Mouse (Mus musculus) mouse trophoblast stem cell (cell line): ENCODE measurements around the gene Tpk1.
"Not testable (repeated sequence)": the region's sequence is repeated elsewhere in the genome, so short reads cannot be mapped to it uniquely, and the experiment has no call there.

Experiments used
- in situ Hi-C, 2 experiments: fragments of 300-500 bp; cut with MseI, MboI; formaldehyde crosslinking; loops; 2 replicates in 1 of 2; 3 replicates in 1 of 2; pipeline ENCODE4 v1.15.1; 2025

Gene Tpk1

GRCm38 (mm10) chr6:43522046-43522445 lies 144.0 kb downstream of the Tpk1 start:
- in situ Hi-C loops: no loop called here

GRCm38 (mm10) chr6:43520218-43520617 lies 145.9 kb downstream of the Tpk1 start:
- in situ Hi-C loops: no loop called here

DNA sequence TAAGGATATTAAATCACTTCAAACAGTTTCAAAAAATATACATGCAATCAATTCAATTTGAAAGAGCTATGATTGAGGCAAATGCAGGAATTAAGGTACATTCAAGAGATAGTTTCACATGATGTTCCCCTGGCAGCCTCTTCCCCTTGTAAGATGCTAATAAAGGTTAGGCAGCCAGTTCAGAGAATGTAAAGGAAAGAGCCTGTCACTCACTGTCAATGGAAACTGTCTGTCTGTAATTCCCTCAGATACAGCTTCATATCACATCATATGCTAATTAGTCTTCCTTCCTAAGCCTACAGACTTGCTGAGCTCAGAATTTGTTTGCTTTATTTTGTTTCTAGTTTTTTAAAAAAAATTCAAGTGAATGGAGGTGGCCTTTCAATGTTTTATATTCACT lies 147.7 kb downstream of the Tpk1 start:
- in situ Hi-C loops: no loop called here

DNA sequence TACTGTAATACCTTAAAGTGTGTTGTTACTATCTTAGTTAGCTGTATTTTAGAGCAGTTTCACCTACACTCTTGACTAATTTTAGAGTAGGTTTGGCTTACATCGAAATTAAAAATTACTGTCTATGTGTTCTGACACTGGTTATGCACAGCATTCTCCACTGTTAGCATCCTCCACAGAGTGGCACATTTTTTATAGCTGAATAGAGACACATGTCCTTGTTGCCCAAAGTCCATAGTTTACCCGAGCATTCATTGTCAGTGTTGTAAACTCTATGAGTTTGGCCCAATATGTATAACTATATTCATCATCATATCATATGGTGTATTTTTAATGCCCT lies 148.8 kb downstream of the Tpk1 start:
- in situ Hi-C loops: no loop called here

- in situ Hi-C loops: no loop called here
Measured at GRCm38 (mm10) chr6:43516593-43517315, 149.3 kb downstream of the Tpk1 start.

GRCm38 (mm10) chr6:43506686-43507385 lies 159.2 kb downstream of the Tpk1 start:
- in situ Hi-C loops: not testable (repeated sequence)

- in situ Hi-C loops: no loop called here
Measured at GRCm38 (mm10) chr6:43504609-43505230, 161.4 kb downstream of the Tpk1 start.

GRCm38 (mm10) chr6:43492367-43492766 lies 173.7 kb downstream of the Tpk1 start:
- in situ Hi-C loops: no loop called here

GRCm38 (mm10) chr6:43486691-43487090 lies 179.4 kb downstream of the Tpk1 start:
- in situ Hi-C loops: no loop called here

DNA sequence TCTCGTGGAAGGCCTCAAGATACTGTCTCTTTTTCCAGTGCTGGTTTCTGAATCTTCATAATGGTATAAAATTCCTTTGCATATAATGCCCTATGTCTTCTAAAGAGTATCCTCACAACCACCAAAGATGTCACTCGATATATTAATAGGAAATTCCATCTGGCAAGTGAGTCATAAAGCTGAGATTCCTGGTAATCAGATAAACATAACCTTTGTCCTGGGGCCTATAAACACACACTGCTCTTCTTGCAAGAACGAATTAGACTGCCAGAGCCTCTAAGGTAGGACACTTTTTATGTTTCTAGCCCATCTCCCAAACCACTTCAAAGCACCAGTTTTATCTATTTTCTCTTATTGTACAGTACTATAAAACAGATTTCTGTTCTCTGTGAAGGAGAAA lies 185.4 kb downstream of the Tpk1 start:
- in situ Hi-C loops: no loop called here

DNA sequence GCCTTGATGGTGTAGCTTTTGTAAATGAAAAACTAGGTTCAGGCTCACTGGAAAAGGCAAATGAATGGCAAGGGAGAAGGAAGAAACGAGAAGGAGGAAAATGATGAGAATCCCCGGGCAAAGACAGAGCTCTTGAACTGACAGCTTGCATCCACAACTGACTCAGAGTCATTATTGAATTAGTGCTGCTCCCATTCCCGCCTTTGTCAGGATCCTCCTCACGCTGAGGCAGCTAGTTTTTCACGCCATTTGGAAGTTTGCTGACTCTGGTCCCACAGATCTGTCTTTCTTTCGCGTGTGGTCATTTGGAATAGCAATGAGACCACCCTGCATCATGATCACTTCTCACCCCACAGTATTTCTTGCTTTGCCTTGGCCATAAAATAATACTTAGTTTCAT lies 187.3 kb downstream of the Tpk1 start:
- in situ Hi-C loops: no loop called here

GRCm38 (mm10) chr6:43476406-43476805 lies 189.7 kb downstream of the Tpk1 start:
- in situ Hi-C loops: no loop called here

GRCm38 (mm10) chr6:43475921-43476320 lies 190.2 kb downstream of the Tpk1 start:
- in situ Hi-C loops: no loop called here

GRCm38 (mm10) chr6:43471556-43471955 lies 194.5 kb downstream of the Tpk1 start:
- in situ Hi-C loops: no loop called here

- in situ Hi-C loops: no loop called here
Measured at GRCm38 (mm10) chr6:43468821-43469594, 197.1 kb downstream of the Tpk1 start.

DNA sequence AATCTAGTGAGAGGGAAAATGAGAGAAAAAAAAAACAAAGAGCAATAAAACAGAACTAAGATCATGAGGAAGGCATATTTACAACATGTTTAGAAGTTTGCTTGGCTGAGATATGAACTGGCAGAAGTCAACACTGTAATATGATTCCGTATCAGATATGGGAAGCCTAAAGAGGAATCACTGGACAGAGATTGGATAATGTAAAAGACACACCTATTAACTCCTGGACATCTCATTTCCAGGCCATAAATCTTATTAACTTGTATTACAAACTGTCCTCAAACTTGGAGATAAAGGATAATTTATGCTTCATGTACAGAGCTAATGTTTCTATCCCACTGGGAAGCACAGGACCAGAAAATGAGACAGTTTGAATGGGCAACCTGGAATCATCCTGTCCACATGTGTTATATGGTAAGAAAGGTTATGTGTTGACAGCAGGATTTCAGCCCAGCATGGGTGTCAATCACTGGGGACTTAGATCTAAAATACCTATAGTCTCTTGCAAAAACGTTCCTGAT lies 203.2 kb downstream of the Tpk1 start:
- in situ Hi-C loops: no loop called here

DNA sequence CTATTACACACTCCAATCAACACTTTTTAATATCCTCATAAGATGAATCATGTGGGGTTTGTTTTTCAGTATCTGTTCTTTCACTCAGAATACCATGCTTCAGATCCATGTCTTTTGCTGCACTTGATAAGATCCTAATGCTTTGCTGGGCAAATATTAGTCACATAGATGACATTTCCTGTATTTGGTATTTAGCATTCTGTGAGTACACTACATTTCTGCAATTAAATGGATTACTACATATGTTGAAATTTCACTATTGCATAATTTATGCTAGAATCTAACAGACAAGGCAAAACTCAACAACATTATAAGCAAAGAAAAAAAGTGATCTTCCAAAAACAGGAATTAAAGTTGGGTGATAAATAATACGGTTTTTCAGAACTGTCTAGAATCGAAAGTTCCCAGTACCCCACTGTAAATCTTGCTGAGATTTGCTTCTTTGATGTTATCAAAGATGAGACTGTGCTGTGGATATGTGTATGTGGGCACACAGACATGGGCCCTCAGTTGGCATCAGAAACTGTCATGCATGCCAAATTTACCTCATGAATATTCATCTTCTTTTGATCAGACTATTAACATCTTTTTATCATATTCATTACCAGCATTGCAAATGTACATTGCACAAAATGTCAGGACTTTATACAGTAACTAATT lies 203.8 kb downstream of the Tpk1 start:
- in situ Hi-C loops: no loop called here

DNA sequence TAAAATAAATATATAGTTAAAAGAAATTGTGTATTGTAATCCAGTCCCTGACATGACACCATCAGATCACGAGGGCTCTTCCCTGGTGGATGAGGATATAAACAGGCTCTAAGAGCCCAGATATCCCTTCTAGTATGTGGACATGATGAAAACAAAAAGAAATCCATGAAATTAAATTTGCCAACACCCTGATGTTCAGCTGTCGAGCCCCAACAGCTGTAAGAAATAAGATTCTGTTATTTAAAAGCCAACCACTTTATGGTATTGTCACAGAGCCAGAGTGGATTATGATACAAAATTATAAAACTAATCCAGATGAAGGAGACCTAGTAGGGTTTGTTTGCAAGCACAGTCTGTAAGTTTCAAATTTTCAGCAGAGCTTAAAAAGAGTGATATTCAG lies 207.0 kb downstream of the Tpk1 start:
- in situ Hi-C loops: no loop called here

- in situ Hi-C loops: no loop called here
Measured at GRCm38 (mm10) chr6:43457989-43458388, 208.1 kb downstream of the Tpk1 start.

GRCm38 (mm10) chr6:43449498-43449897 lies 216.6 kb downstream of the Tpk1 start:
- in situ Hi-C loops: no loop called here

- in situ Hi-C loops: no loop called here
Measured at GRCm38 (mm10) chr6:43445856-43446255, 220.2 kb downstream of the Tpk1 start.
